Mouse (Mus musculus): ENCODE data around the gene Mamdc4. TPM values are rescaled to one million over a fixed set of nuclear protein-coding genes. Genes with fewer than 3 reads are reported as not detected.

Mamdc4 gene
- polyA plus RNA-seq, 1 experiment from 2014 or later = 85.2 TPM

- no peak overlapping the region for H3K9ac ChIP-seq (ENCODE audit: low read length)
- 62% methylated on average over 2 of the region's 2 CpGs for WGBS
Measured at GRCm38 (mm10) chr2:25573068-25573467, 1.6 kb downstream of the Mamdc4 start.

GRCm38 (mm10) chr2:25571221-25571620 lies 3.4 kb downstream of the Mamdc4 start:
- Histone ChIP-seq H3K27ac (ENCODE audit: low read depth) (no peak overlapping the region; the same call in 1 of the 2 replicates), H3K27me3 (replicated peaks; ENCODE audit: control insufficient read depth, insufficient read depth, low read length) (peaks cover 2% of the 10 kb centered on the region), H3K9me3 (ENCODE audit: control insufficient read depth, low read length) (no peaks in the 10 kb centered on the region), H3K9ac (ENCODE audit: low read length) (no peak overlapping the region), H3K4me3 (ENCODE audit: low read depth, low read length) (peak overlapping the region; percentile 11; the same call in 1 of the 2 replicates), H3K4me1 (replicated peaks; ENCODE audit: control insufficient read depth, insufficient read depth, low read length) (peaks cover 18% of the 10 kb centered on the region; the same call in 1 of the 2 replicates), H3K4me2 (ENCODE audit: low read length) (peak overlapping the region; percentile 18; the same call in 1 of the 2 replicates), H3K36me3 (ENCODE audit: control insufficient read depth, insufficient read depth, low read length) (peaks cover 39% of the 10 kb centered on the region)
- DNase-seq (ENCODE audit: low spot score) = no peak
- ATAC-seq (replicated peaks; ENCODE audit: low FRiP score, low TSS enrichment, low read depth) = no peak
- WGBS = 83% methylated on average over 4 of the region's 4 CpGs

More at GRCm38 (mm10) chr2:25573068-25573467, 1.6 kb downstream of the Mamdc4 start:
- ATAC-seq (replicated peaks; ENCODE audit: low FRiP score, low TSS enrichment, low read depth) (peak; percentile 6; the same call in 1 of the 2 replicates), DNase-seq (ENCODE audit: low spot score) (no peak)
- H3K4me1 ChIP-seq (replicated peaks; ENCODE audit: control insufficient read depth, insufficient read depth, low read length) = peaks cover 28% of the 10 kb centered on the region; the same call in 1 of the 2 replicates
- H3K36me3 ChIP-seq (ENCODE audit: control insufficient read depth, insufficient read depth, low read length) = peaks cover 24% of the 10 kb centered on the region
- H3K27me3 ChIP-seq (replicated peaks; ENCODE audit: control insufficient read depth, insufficient read depth, low read length) = peaks cover 21% of the 10 kb centered on the region
- H3K27ac ChIP-seq (ENCODE audit: low read depth) = peak overlapping the region; percentile 81
- peak overlapping the region; percentile 85 for H3K4me2 ChIP-seq (ENCODE audit: low read length)
- H3K4me3 ChIP-seq (ENCODE audit: low read depth, low read length) = no peak overlapping the region
- H3K9me3 ChIP-seq (ENCODE audit: control insufficient read depth, low read length) = no peaks in the 10 kb centered on the region

GRCm38 (mm10) chr2:25569323-25569722 lies 5.3 kb downstream of the Mamdc4 start:
- 92% methylated on average over 3 of the region's 3 CpGs for WGBS
- Histone ChIP-seq H3K4me3 (ENCODE audit: low read depth, low read length) (no peak overlapping the region), H3K27me3 (replicated peaks; ENCODE audit: control insufficient read depth, insufficient read depth, low read length) (no peaks in the 10 kb centered on the region), H3K9me3 (ENCODE audit: control insufficient read depth, low read length) (no peaks in the 10 kb centered on the region), H3K27ac (ENCODE audit: low read depth) (no peak overlapping the region), H3K4me2 (ENCODE audit: low read length) (no peak overlapping the region), H3K4me1 (replicated peaks; ENCODE audit: control insufficient read depth, insufficient read depth, low read length) (peaks cover 11% of the 10 kb centered on the region; the same call in 1 of the 2 replicates), H3K9ac (ENCODE audit: low read length) (no peak overlapping the region), H3K36me3 (ENCODE audit: control insufficient read depth, insufficient read depth, low read length) (peaks cover 58% of the 10 kb centered on the region)
- ATAC-seq (replicated peaks; ENCODE audit: low FRiP score, low TSS enrichment, low read depth) (no peak), DNase-seq (ENCODE audit: low spot score) (no peak)

DNA sequence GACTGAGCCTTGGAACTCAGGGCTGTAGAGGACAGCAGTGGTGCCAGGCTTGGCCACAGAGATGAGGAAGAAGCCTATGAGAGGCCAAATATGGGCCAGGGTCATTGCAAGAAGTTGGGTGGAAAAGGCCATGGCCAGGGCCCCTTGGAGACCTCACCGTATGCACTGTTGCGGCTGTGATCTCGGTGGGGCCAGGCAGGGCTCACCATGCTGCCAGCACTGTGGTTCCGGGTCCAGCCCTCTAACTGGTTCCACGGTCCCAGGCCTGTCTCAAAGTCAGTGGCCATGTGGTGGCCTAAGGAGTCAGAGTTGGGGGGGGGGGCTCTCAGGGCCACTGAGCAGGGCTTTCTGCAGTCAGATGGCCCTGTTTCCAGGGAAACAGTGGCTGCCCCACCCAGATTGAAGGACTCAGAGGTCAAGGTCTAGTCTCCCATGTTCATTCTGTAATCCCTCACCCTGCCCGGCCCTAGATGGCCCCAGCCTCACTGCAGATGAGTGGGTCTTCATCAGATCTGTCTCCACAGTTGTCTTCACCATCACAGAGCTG lies 6.1 kb downstream of the Mamdc4 start:
- peaks cover 66% of the 10 kb centered on the region for H3K36me3 ChIP-seq (ENCODE audit: control insufficient read depth, insufficient read depth, low read length)
- WGBS = 70% methylated on average over 6 of the region's 6 CpGs
- H3K4me1 ChIP-seq (replicated peaks; ENCODE audit: control insufficient read depth, insufficient read depth, low read length) = peaks cover 5% of the 10 kb centered on the region; the same call in 1 of the 2 replicates
- H3K4me3 ChIP-seq (ENCODE audit: low read depth, low read length) = no peak overlapping the region
- H3K27ac ChIP-seq (ENCODE audit: low read depth) = no peak overlapping the region
- no peak for DNase-seq (ENCODE audit: low spot score)
- H3K27me3 ChIP-seq (replicated peaks; ENCODE audit: control insufficient read depth, insufficient read depth, low read length) = no peaks in the 10 kb centered on the region
- no peaks in the 10 kb centered on the region for H3K9me3 ChIP-seq (ENCODE audit: control insufficient read depth, low read length)
- H3K9ac ChIP-seq (ENCODE audit: low read length) = no peak overlapping the region
- no peak overlapping the region for H3K4me2 ChIP-seq (ENCODE audit: low read length)
- ATAC-seq (replicated peaks; ENCODE audit: low FRiP score, low TSS enrichment, low read depth) = no peak

- no peak overlapping the region for H3K27ac ChIP-seq (ENCODE audit: low read depth)
- ATAC-seq (replicated peaks; ENCODE audit: low FRiP score, low TSS enrichment, low read depth) (no peak), DNase-seq (ENCODE audit: low spot score) (no peak)
- no peak overlapping the region for H3K4me3 ChIP-seq (ENCODE audit: low read depth, low read length)
- 79% methylated on average over 6 of the region's 6 CpGs for WGBS
- 0 out of 2 replicates have a peak, but pooled peaks cover 3% of the 10 kb centered on the region for H3K4me1 ChIP-seq (replicated peaks; ENCODE audit: control insufficient read depth, insufficient read depth, low read length)
- no peak overlapping the region for H3K9ac ChIP-seq (ENCODE audit: low read length)
- H3K4me2 ChIP-seq (ENCODE audit: low read length) = no peak overlapping the region
- peaks cover 86% of the 10 kb centered on the region for H3K36me3 ChIP-seq (ENCODE audit: control insufficient read depth, insufficient read depth, low read length)
- no peaks in the 10 kb centered on the region for H3K9me3 ChIP-seq (ENCODE audit: control insufficient read depth, low read length)
- no peaks in the 10 kb centered on the region for H3K27me3 ChIP-seq (replicated peaks; ENCODE audit: control insufficient read depth, insufficient read depth, low read length)
Measured at GRCm38 (mm10) chr2:25566558-25566957, 8.1 kb downstream of the Mamdc4 start.

DNA sequence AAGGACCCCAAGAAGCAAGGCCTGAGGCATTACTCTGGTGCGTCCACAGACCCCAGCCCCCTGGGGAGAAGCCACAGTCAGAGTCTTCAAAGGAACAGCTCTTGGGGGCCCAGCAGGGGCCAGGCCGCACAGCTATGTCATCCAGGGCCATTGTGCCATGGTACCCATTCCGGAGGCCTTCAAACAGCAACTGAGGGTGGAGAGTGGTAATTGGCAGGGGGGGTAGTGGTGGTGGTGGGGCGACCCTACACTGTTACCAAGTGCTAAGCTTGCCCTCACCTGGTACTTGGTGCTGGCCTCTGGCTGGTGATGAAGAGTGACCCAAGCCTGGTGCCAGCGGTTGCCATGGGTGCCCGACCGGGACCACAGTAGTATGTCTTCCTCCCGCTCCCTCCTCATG lies 8.9 kb downstream of the Mamdc4 start:
- Histone ChIP-seq H3K9ac (ENCODE audit: low read length) (no peak overlapping the region), H3K27ac (ENCODE audit: low read depth) (no peak overlapping the region), H3K4me3 (ENCODE audit: low read depth, low read length) (no peak overlapping the region), H3K9me3 (ENCODE audit: control insufficient read depth, low read length) (no peaks in the 10 kb centered on the region), H3K36me3 (ENCODE audit: control insufficient read depth, insufficient read depth, low read length) (peaks cover 92% of the 10 kb centered on the region), H3K4me1 (replicated peaks; ENCODE audit: control insufficient read depth, insufficient read depth, low read length) (0 out of 2 replicates have a peak, but pooled peaks cover 3% of the 10 kb centered on the region), H3K4me2 (ENCODE audit: low read length) (no peak overlapping the region), H3K27me3 (replicated peaks; ENCODE audit: control insufficient read depth, insufficient read depth, low read length) (no peaks in the 10 kb centered on the region)
- no peak for DNase-seq (ENCODE audit: low spot score)
- ATAC-seq (replicated peaks; ENCODE audit: low FRiP score, low TSS enrichment, low read depth) = no peak
- WGBS = 88% methylated on average over 8 of the region's 8 CpGs

DNA sequence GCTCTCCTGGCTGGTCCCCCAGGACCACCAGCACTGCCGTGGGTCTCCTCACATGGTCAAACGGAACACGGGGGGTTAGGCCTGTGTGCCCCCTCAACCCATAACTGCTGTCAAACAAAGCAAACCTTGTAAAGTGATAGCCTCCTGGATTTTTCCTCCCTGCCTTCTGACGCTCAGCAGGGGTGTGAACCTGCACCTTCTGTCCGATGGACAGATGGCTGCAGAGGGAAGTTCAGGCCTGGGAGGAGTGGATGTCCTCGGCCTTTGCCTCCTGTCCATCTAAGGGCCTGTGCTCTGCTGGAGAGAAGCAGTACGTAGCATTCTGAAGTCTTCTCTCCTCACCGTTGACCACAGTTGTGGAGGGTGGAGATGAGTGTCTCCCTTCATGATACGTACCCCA lies 12.7 kb downstream of the Mamdc4 start:
- Histone ChIP-seq H3K9ac (ENCODE audit: low read length) (no peak overlapping the region), H3K4me2 (ENCODE audit: low read length) (no peak overlapping the region), H3K4me3 (ENCODE audit: low read depth, low read length) (no peak overlapping the region), H3K9me3 (ENCODE audit: control insufficient read depth, low read length) (no peaks in the 10 kb centered on the region), H3K27me3 (replicated peaks; ENCODE audit: control insufficient read depth, insufficient read depth, low read length) (no peaks in the 10 kb centered on the region), H3K27ac (ENCODE audit: low read depth) (no peak overlapping the region), H3K4me1 (replicated peaks; ENCODE audit: control insufficient read depth, insufficient read depth, low read length) (peaks cover 11% of the 10 kb centered on the region), H3K36me3 (ENCODE audit: control insufficient read depth, insufficient read depth, low read length) (peaks cover 72% of the 10 kb centered on the region)
- DNase-seq (ENCODE audit: low spot score) = no peak
- ATAC-seq (replicated peaks; ENCODE audit: low FRiP score, low TSS enrichment, low read depth) = no peak
- WGBS = 82% methylated on average over 9 of the region's 9 CpGs

GRCm38 (mm10) chr2:25560551-25560950 lies 14.1 kb downstream of the Mamdc4 start:
- Histone ChIP-seq H3K4me3 (ENCODE audit: low read depth, low read length) (no peak overlapping the region), H3K36me3 (ENCODE audit: control insufficient read depth, insufficient read depth, low read length) (peaks cover 61% of the 10 kb centered on the region), H3K27me3 (replicated peaks; ENCODE audit: control insufficient read depth, insufficient read depth, low read length) (no peaks in the 10 kb centered on the region), H3K4me2 (ENCODE audit: low read length) (no peak overlapping the region), H3K9me3 (ENCODE audit: control insufficient read depth, low read length) (no peaks in the 10 kb centered on the region), H3K27ac (ENCODE audit: low read depth) (no peak overlapping the region), H3K9ac (ENCODE audit: low read length) (no peak overlapping the region), H3K4me1 (replicated peaks; ENCODE audit: control insufficient read depth, insufficient read depth, low read length) (peaks cover 12% of the 10 kb centered on the region)
- ATAC-seq (replicated peaks; ENCODE audit: low FRiP score, low TSS enrichment, low read depth) (no peak), DNase-seq (ENCODE audit: low spot score) (no peak)
- 89% methylated on average over 8 of the region's 8 CpGs for WGBS

DNA sequence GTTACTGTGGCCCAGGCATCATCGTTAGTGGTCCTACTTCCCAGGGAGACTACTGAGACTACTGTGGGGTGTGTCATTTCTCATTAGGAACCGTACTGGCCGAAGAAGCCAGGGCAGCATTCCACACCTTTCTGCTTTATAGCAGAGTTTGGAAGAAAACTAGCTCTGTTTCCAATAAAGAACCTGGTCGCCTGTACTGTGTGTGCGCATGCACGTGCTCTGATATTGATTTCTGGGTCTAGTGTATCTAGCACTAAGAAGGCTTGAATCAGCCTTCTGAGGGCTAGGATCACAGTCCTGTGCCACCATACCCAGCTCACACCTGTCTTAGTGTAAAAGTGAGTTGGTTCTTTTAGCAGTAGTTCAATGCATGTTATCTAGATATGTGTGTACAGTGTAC lies 15.9 kb downstream of the Mamdc4 start:
- H3K36me3 ChIP-seq (ENCODE audit: control insufficient read depth, insufficient read depth, low read length) = peaks cover 44% of the 10 kb centered on the region
- H3K9me3 ChIP-seq (ENCODE audit: control insufficient read depth, low read length) = no peaks in the 10 kb centered on the region
- peak overlapping the region; percentile 88 for H3K9ac ChIP-seq (ENCODE audit: low read length)
- no peak for ATAC-seq (replicated peaks; ENCODE audit: low FRiP score, low TSS enrichment, low read depth)
- WGBS = 64% methylated on average over 6 of the region's 6 CpGs
- peak overlapping the region; percentile 85 for H3K4me3 ChIP-seq (ENCODE audit: low read depth, low read length)
- no peak for DNase-seq (ENCODE audit: low spot score)
- H3K4me1 ChIP-seq (replicated peaks; ENCODE audit: control insufficient read depth, insufficient read depth, low read length) = peaks cover 12% of the 10 kb centered on the region
- H3K27ac ChIP-seq (ENCODE audit: low read depth) = no peak overlapping the region
- H3K4me2 ChIP-seq (ENCODE audit: low read length) = peak overlapping the region; percentile 97
- no peaks in the 10 kb centered on the region for H3K27me3 ChIP-seq (replicated peaks; ENCODE audit: control insufficient read depth, insufficient read depth, low read length)
